Mouse (Mus musculus): ENCODE measurements around the gene Scd2. TPM values are rescaled to one million over a fixed set of nuclear protein-coding genes. Genes with fewer than 3 reads are reported as not detected.
"Not testable (repeated sequence)": the region's sequence is repeated elsewhere in the genome, so short reads cannot be mapped to it uniquely, and the experiment has no call there.

Gene Scd2
- total and polyA plus RNA-seq, 2 experiments, result 2.2 to 2.9 TPM

DNA sequence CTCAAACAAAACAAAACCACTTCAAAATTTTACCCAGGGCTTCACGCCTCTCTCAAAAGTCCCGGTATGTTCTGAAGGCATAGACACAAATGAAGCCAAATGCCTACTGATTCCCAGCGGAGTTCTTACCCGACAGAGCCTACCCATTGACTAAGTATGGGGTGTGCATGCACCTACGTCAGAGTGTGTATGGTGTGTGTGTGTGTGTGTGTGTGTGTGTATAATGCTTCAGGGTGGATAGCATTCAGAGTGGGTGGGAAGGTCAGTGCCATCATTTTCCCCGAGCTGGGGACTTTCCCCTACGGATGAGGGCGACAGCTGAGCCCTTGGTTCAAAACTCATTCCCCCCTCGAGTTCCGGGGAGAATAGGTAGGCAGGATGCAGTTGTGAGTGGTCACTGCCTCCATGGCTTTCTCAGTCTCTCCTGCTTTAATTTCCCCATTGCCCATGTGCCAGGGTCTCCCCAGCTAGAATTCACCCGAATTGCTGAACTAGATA is 44.6 kb upstream of the Scd2 start:
- Histone ChIP-seq H3K27ac (replicated peaks; ENCODE audit: insufficient read depth, low read depth, low read length) (no peak overlapping the region), H3K36me3 (ENCODE audit: control insufficient read depth, insufficient read depth, low read length) (no peaks in the 10 kb centered on the region), H3K9ac (ENCODE audit: low read depth, low read length) (no peak overlapping the region), H3K79me2 (ENCODE audit: control insufficient read depth, insufficient read depth, low read length) (no peaks in the 10 kb centered on the region), H3K27me3 (ENCODE audit: control insufficient read depth, insufficient read depth, low read length) (peaks cover 7% of the 10 kb centered on the region; the same call in 1 of the 2 replicates), H3K4me1 (ENCODE audit: control insufficient read depth, insufficient read depth, low read length) (peaks cover 5% of the 10 kb centered on the region), H3K4me3 (ENCODE audit: insufficient read depth, low read depth, low read length) (no peak overlapping the region)
- WGBS, result 76% methylated on average over 11 of the region's 11 CpGs
- TF ChIP-seq CTCF (IDR thresholded peaks at IDR 0.05; ENCODE audit: low read depth, low read length) (no peak), POLR2A (IDR thresholded peaks at IDR 0.05; ENCODE audit: extremely low read depth, insufficient read depth, low read length) (no peak)
- no peak for DNase-seq (ENCODE audit: extremely low read depth, low read depth, low spot score)

DNA sequence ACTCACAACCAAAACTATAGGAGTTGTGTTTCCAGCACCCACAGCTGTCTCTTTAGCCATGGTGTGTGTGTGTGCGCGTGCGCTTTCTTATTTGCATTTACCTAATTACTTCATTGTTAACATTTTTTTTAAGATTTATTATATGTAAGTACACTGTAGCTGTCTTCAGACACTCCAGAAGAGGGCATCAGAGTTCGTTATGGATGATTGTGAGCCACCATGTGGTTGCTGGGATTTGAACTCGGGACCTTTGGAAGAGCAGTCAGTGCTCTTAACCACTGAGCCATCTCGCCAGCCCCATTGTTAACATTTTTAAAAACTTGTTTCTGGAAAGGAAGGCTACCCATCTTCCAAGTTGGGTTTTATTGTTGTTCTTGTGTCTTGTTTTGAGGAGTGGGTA is 42.3 kb upstream of the Scd2 start:
- WGBS, result 95% methylated on average over 6 of the region's 6 CpGs
- H3K4me1 ChIP-seq (ENCODE audit: control insufficient read depth, insufficient read depth, low read length); DNase-seq (ENCODE audit: extremely low read depth, low read depth, low spot score); H3K4me3 ChIP-seq (ENCODE audit: insufficient read depth, low read depth, low read length); H3K79me2 ChIP-seq (ENCODE audit: control insufficient read depth, insufficient read depth, low read length); H3K9ac ChIP-seq (ENCODE audit: low read depth, low read length); H3K36me3 ChIP-seq (ENCODE audit: control insufficient read depth, insufficient read depth, low read length); H3K27ac ChIP-seq (replicated peaks; ENCODE audit: insufficient read depth, low read depth, low read length); H3K27me3 ChIP-seq (ENCODE audit: control insufficient read depth, insufficient read depth, low read length): not testable (repeated sequence)

DNA sequence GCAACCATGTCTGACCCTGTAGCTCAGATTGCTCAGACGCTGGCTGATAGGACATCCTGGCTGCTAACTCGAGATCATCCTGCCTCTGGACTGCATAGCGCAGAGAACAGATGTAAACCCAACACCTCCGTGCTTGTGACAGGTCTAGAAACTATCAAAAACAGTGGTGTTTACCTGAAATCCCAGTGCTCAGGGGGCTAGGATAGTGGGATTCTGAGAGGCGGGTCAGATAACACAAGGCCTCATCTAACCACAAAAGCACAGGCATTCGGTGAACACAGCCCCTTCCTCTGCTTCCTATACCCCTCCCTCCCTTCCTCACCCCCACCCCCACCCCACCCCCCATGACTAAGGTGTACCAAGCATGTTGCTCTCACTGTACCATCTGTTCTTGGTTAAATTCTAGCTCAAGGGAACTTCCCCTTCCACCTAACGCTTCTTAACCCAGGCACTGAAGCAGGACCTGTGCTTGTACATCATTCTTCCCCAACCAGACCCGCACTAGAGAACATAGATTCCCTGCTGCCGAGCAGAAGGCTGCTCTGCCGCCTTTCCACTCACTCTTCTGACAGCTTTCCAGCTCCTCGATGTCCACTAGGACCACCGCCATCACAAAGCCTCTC is 41.4 kb upstream of the Scd2 start:
- 80% methylated on average over 12 of the region's 12 CpGs for WGBS
- no peak for DNase-seq (ENCODE audit: extremely low read depth, low read depth, low spot score)
- TF ChIP-seq POLR2A (IDR thresholded peaks at IDR 0.05; ENCODE audit: extremely low read depth, insufficient read depth, low read length), result no peak
- no peak for TF ChIP-seq CTCF (IDR thresholded peaks at IDR 0.05; ENCODE audit: low read depth, low read length)

DNA sequence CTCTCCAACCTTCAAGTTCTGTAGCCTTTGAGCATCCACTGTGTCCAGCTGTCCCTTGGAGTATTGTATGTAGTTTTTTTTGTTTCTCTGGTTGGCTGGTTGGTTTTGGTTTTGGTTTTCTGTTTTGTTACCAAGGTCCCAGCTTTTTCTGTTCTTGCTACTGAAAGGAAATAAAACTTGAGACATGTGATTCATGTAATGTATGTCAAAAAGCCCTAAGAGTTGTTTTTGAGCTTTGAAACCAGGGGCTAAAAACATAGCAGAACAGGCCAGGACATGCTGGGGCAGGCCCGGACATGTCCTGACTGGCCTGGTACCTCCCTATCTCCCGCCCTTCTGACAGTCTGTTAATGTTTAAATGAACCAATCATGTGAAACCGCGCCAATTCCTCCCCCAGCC is 39.4 kb upstream of the Scd2 start:
- H3K36me3 ChIP-seq (ENCODE audit: control insufficient read depth, insufficient read depth, low read length); H3K9ac ChIP-seq (ENCODE audit: low read depth, low read length); DNase-seq (ENCODE audit: extremely low read depth, low read depth, low spot score); H3K4me1 ChIP-seq (ENCODE audit: control insufficient read depth, insufficient read depth, low read length); H3K79me2 ChIP-seq (ENCODE audit: control insufficient read depth, insufficient read depth, low read length); H3K27ac ChIP-seq (replicated peaks; ENCODE audit: insufficient read depth, low read depth, low read length); H3K4me3 ChIP-seq (ENCODE audit: insufficient read depth, low read depth, low read length): not testable (repeated sequence)
- peaks cover 13% of the 10 kb centered on the region; the same call in 1 of the 2 replicates for H3K27me3 ChIP-seq (ENCODE audit: control insufficient read depth, insufficient read depth, low read length)
- 87% methylated on average over 4 of the region's 4 CpGs for WGBS

More for the DNA sequence above, 41.4 kb upstream of the Scd2 start:
- H3K9ac ChIP-seq (ENCODE audit: low read depth, low read length), result no peak overlapping the region
- no peak overlapping the region for H3K4me3 ChIP-seq (ENCODE audit: insufficient read depth, low read depth, low read length)
- no peaks in the 10 kb centered on the region for H3K36me3 ChIP-seq (ENCODE audit: control insufficient read depth, insufficient read depth, low read length)
- peaks cover 8% of the 10 kb centered on the region; the same call in 1 of the 2 replicates for H3K27me3 ChIP-seq (ENCODE audit: control insufficient read depth, insufficient read depth, low read length)
- H3K79me2 ChIP-seq (ENCODE audit: control insufficient read depth, insufficient read depth, low read length), result no peaks in the 10 kb centered on the region
- H3K27ac ChIP-seq (replicated peaks; ENCODE audit: insufficient read depth, low read depth, low read length), result no peak overlapping the region
- H3K4me1 ChIP-seq (ENCODE audit: control insufficient read depth, insufficient read depth, low read length), result peaks cover 5% of the 10 kb centered on the region

DNA sequence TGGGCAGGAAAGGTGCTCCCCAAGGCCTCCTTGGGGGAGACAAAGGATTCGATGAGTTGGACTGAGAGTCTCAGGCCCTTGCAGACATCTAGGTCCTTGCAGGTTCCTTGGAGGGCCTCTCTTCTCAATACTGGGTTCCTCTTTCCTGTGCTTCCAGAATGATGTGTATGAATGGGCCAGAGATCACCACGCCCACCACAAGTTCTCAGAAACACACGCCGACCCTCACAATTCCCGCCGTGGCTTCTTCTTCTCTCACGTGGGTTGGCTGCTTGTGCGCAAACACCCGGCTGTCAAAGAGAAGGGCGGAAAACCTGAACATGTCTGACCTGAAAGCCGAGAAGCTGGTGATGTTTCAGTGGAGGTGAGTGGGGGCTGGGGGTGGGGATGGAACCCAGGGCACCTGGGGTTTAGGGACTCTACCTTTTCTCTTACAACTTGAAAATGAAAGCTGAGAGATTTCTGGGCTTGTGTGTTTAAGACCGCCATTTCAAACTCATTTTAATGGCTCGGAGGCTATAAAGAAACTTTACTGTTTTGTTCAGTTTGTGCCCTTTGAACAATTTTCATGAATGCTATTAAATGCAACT is 36.0 kb upstream of the Scd2 start:
- TF ChIP-seq CTCF (IDR thresholded peaks at IDR 0.05; ENCODE audit: low read depth, low read length) (no peak), POLR2A (IDR thresholded peaks at IDR 0.05; ENCODE audit: extremely low read depth, insufficient read depth, low read length) (no peak)
- Histone ChIP-seq H3K27me3 (ENCODE audit: control insufficient read depth, insufficient read depth, low read length) (peaks cover 16% of the 10 kb centered on the region; the same call in 1 of the 2 replicates), H3K4me1 (ENCODE audit: control insufficient read depth, insufficient read depth, low read length) (no peaks in the 10 kb centered on the region), H3K27ac (replicated peaks; ENCODE audit: insufficient read depth, low read depth, low read length) (no peak overlapping the region), H3K9ac (ENCODE audit: low read depth, low read length) (no peak overlapping the region), H3K36me3 (ENCODE audit: control insufficient read depth, insufficient read depth, low read length) (no peaks in the 10 kb centered on the region), H3K79me2 (ENCODE audit: control insufficient read depth, insufficient read depth, low read length) (no peaks in the 10 kb centered on the region), H3K4me3 (ENCODE audit: insufficient read depth, low read depth, low read length) (no peak overlapping the region)
- no peak for DNase-seq (ENCODE audit: extremely low read depth, low read depth, low spot score)
- 84% methylated on average over 13 of the region's 13 CpGs for WGBS

DNA sequence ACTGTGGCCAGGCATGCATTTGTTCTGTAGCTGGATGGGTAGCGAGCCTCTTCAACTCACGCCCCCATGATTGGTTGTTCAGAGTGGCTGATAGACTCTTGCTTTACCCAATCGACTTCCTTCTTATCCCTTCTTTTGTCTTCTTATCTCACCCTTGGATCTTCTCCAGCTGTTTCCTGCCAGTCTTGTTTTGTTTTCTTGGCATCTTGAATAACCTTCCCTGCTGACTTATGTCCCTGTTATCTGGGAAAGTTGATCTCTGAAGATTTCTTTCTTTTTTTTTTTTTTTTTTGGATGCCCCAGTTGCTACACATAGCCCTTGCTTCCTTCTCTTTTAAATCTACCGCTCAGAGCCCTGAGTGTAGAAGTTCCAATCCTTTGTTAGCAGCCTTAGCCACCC is 34.0 kb upstream of the Scd2 start:
- no peaks in the 10 kb centered on the region for H3K4me1 ChIP-seq (ENCODE audit: control insufficient read depth, insufficient read depth, low read length)
- no peak overlapping the region for H3K4me3 ChIP-seq (ENCODE audit: insufficient read depth, low read depth, low read length)
- WGBS, result 76% methylated on average over 4 of the region's 4 CpGs

More for the DNA sequence above, 34.0 kb upstream of the Scd2 start:
- no peak overlapping the region for H3K9ac ChIP-seq (ENCODE audit: low read depth, low read length)
- TF ChIP-seq POLR2A (IDR thresholded peaks at IDR 0.05; ENCODE audit: extremely low read depth, insufficient read depth, low read length) (no peak), CTCF (IDR thresholded peaks at IDR 0.05; ENCODE audit: low read depth, low read length) (no peak)
- DNase-seq (ENCODE audit: extremely low read depth, low read depth, low spot score), result no peak
- H3K27ac ChIP-seq (replicated peaks; ENCODE audit: insufficient read depth, low read depth, low read length), result no peak overlapping the region
- H3K27me3 ChIP-seq (ENCODE audit: control insufficient read depth, insufficient read depth, low read length), result peaks cover 16% of the 10 kb centered on the region; the same call in 1 of the 2 replicates
- H3K36me3 ChIP-seq (ENCODE audit: control insufficient read depth, insufficient read depth, low read length), result no peaks in the 10 kb centered on the region
- H3K79me2 ChIP-seq (ENCODE audit: control insufficient read depth, insufficient read depth, low read length), result no peaks in the 10 kb centered on the region

Measured in liver, adult 2 months (tissue).